Mouse (Mus musculus) cortical plate, adult 2 months (tissue): ENCODE measurements around the gene Spin1. TPM values are rescaled to one million over a fixed set of nuclear protein-coding genes. Genes with fewer than 3 reads are reported as not detected.
"Not testable (repeated sequence)": the region's sequence is repeated elsewhere in the genome, so short reads cannot be mapped to it uniquely, and the experiment has no call there.

Experiments used
- H3K27ac ChIP-seq: fragments of 200-500 bp; 2 replicates; pipeline ENCODE4 v1.5.1; 2012; ENCODE audit warnings: low read length, control low read depth, inconsistent platforms; ENCODE audit not compliant: insufficient read depth
- H3K4me1 ChIP-seq: fragments of 200-500 bp; 2 replicates; pipeline ENCODE4 v1.6.1; 2011; ENCODE audit warnings: low read length; ENCODE audit not compliant: control insufficient read depth, insufficient read depth
- H3K4me3 ChIP-seq: fragments of 200-500 bp; 2 replicates; pipeline ENCODE4 v1.5.1; 2011; ENCODE audit warnings: mild to moderate bottlenecking, low read length, control low read depth; ENCODE audit not compliant: insufficient read depth
- CTCF ChIP-seq: fragments of 200-500 bp; IDR thresholded peaks from 2 replicates; pipeline ENCODE4 v1.5.1; 2011; ENCODE audit warnings: mild to moderate bottlenecking, control low read depth, low read length; ENCODE audit not compliant: insufficient read depth; ENCODE audit errors: extremely low read depth
- POLR2A ChIP-seq: fragments of 200-500 bp; IDR thresholded peaks from 2 replicates; pipeline ENCODE4 v1.6.1; 2011; ENCODE audit warnings: mild to moderate bottlenecking, low read length, control low read depth; ENCODE audit not compliant: insufficient read depth; ENCODE audit errors: extremely low read depth
- polyA plus RNA-seq: library from polyadenylated mRNA; depleted of rRNA; stranded (reverse); fragments of >200 nt; gene quantifications from 2 replicates; pipeline ENCODE4 v1.2.3, GENCODE M21; 2012

Gene Spin1
- polyA plus RNA-seq, 1 experiment, result 89.9 TPM

DNA sequence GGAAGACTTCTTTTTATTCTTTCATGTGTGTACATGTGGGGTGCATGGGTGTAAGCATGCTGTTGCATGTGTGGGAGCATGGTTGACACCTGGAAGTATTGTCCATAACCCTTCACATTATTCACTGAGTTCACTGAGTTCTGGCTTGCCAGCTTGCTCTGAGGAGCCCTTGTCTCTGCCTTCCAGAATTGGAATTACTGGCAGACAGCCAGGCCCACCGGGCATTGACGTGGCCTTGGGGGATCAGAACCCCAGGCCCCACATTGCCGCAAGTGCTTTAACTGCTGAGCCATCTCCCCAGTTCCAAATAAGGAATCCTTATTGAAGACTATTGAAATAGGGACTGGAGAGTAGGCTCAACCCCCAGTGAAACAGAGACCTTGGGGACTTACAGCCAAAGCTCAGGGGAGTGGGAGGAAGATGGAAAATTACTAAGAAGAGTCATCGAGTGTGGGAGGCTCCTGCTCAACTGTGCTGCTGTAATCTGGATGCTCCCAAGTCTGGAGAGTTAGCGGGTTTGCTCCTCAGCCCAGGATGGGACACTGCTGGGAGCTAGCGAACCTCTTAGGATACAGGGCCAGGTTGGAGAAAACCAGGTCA, 26.5 kb upstream of the Spin1 start:
- TF ChIP-seq POLR2A (no peak), CTCF (no peak)
- Histone ChIP-seq H3K4me3 (no peak overlapping the region), H3K27ac (no peak overlapping the region), H3K4me1 (no peaks in the 10 kb centered on the region)

DNA sequence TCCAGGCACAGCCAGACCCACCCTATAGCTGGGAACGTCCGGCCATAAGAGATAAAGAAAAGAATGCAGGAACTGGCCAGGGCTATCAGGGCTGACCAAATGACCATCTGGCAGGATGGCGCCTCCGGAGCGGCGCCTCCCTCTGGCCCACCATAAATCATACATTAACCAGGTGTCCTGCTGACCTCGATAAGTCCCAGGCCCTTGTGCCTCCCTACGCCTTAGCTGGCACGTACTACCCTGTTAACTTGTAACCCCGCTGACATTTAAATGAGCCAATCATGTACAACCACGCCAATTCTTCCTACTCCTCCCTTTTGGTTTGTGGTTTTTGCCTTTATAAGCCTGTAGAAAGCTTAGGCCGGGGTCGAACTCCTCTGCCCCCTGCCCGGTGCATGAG, 24.5 kb upstream of the Spin1 start:
- H3K4me3 ChIP-seq, H3K4me1 ChIP-seq, H3K27ac ChIP-seq: not testable (repeated sequence)

DNA sequence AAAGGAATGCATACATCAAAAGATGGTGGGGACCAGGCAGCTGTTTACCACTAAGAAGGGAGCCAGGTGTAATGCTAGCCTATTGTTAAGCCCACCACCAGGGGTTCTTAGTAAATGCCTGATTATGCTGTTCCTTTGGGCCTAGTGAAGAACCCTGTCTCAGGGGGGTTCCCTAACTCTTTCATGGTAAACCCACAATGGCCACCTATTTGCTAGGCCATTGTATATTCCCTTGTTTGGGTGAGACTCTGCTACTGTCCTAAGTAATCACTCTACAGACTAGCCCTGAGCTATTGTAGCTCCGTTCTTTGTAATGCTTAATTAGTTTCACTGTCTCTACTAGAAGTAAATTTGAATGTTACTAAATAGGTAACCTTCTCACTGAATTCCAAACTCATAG, 22.1 kb upstream of the Spin1 start:
- not testable (repeated sequence) for H3K27ac ChIP-seq, H3K4me1 ChIP-seq, H3K4me3 ChIP-seq

DNA sequence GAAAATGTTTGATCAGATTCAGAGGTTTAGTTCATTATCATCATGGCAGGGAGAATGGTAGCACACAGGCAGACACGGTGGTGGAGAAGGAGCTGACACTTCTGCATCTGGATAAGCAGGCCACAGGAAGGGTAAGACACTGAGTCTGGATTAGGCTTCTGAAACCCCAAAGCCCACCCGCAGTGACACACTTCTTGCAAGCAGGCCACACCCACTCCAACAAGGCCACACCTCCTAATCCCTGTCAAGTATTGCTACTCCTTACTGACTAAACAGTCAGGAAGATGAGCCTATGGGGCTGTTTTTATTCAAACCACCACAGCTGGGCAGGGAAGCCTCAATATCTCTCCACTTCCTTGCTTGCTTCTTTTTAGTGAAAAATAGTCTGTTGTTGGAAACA, 19.9 kb upstream of the Spin1 start:
- TF ChIP-seq CTCF, result no peak
- no peak for TF ChIP-seq POLR2A

GRCm38 (mm10) chr13:51084241-51084640, 16.4 kb upstream of the Spin1 start:
- TF ChIP-seq CTCF (no peak), POLR2A (no peak)
- Histone ChIP-seq H3K4me1 (no peaks in the 10 kb centered on the region), H3K27ac (no peak overlapping the region)

More for the DNA sequence above, 19.9 kb upstream of the Spin1 start:
- Histone ChIP-seq H3K4me3 (no peak overlapping the region), H3K4me1 (no peaks in the 10 kb centered on the region), H3K27ac (no peak overlapping the region)

DNA sequence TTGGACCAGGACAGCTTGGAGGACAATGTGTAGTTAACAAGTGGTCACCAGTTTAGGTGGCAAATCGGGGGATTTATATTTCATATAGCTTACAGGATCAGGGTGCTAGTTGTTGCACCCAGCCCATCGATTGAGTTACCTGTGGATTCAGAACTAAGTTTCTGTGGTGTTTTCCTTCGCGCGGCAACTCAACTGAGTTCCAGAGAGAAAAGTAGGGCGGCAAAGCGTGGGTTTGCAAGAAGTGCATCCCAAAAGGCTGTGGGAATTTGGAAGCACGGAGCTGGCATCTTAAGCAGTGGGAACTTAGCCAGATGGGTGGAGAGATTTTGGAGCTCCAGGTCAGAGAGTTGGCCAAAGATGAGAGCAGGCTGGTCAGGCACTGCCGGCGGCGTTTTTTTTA, 14.7 kb upstream of the Spin1 start:
- H3K4me3 ChIP-seq, result no peak overlapping the region
- no peaks in the 10 kb centered on the region for H3K4me1 ChIP-seq
- no peak overlapping the region for H3K27ac ChIP-seq
- TF ChIP-seq POLR2A (no peak), CTCF (no peak)

More at GRCm38 (mm10) chr13:51084241-51084640, 16.4 kb upstream of the Spin1 start:
- H3K4me3 ChIP-seq, result no peak overlapping the region

DNA sequence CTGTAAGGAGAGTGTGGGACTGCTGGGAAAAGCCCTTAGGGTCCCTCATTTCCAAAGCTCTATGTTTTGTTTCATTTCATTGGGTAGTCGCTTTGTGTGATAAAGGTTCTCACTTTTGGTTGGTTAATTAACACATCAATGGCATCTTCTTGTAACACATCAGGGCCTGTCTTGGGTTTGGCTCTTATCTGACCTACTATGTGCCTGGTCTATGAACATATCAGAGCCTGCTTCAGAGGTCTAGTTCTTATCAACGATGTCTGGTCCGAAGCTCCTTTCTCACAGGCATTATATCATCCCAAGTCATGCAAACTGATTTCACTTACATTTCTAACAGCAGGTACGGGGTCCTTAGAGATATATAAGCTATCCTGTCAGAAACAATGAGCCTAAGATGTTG, 13.4 kb upstream of the Spin1 start:
- Histone ChIP-seq H3K4me3 (no peak overlapping the region), H3K27ac (no peak overlapping the region), H3K4me1 (no peaks in the 10 kb centered on the region)
- no peak for TF ChIP-seq CTCF
- no peak for TF ChIP-seq POLR2A

DNA sequence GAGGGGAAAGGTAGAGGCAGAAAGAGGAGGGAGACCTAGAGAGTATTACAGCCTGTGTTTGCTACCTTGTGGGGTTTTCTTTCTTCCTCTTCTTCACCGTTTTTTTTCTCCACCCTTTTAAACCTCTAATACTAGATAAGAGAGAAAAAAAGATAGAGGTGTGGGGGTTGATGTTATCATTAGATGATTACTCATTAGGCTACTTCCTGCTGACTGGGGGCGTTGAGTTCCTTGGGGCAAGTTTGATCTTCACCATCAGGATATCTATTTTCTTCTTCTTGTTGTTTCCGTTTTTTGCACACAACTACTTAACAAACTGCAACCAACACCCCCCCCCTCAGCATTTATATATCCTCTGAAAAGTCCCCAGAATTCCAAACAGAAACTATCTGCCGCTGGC, 12.5 kb upstream of the Spin1 start:
- TF ChIP-seq CTCF (no peak), POLR2A (no peak)
- Histone ChIP-seq H3K27ac (no peak overlapping the region), H3K4me3 (no peak overlapping the region), H3K4me1 (no peaks in the 10 kb centered on the region)

DNA sequence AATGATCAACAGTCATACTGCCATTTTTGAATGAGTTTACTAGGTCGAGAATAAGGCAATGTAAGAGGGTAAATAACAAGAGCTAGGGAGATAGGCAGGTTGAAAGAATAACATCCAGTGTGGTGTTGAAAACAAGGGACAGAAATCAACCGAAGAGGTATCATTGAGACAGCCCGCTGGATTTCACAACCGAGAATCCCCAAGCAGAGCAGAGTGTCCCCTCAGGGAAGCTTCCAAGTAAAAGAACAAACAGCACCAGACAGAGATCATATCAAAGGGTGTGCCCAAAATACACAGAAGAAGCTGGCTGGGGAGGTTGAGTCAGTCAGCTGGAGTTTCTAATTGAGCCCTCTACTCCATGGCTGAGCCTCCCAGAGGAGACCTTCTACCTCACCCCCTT, 11.6 kb upstream of the Spin1 start:
- no peak for TF ChIP-seq CTCF
- TF ChIP-seq POLR2A, result no peak
- H3K4me1 ChIP-seq, result no peaks in the 10 kb centered on the region
- H3K27ac ChIP-seq, result no peak overlapping the region
- no peak overlapping the region for H3K4me3 ChIP-seq

DNA sequence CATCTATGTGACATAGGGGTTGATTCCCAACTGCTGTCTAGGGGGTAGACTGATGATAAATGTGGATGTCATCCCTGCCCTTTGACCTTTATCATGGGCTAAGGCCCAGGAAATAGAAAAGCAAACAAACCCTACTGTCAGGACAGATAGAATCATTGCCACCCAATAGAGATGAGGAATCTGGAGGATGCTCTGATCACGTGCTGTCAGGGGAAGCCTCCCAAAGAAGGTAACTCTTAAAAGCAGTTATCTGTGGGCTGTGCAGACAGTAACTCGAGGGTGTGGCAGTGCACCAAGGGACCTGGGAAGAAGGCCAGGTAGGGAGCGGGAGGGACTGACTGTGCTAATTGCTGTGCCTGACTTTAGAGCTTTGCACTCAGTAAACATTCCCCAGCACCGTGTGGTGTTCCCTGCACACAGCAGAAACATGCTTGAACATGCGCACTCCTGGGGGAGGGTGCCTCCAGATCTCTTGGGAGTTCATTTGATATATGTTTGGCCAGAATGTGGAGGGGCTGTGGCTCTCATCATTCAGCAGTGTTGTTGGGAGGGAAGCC, 10.5 kb upstream of the Spin1 start:
- Histone ChIP-seq H3K4me1 (no peaks in the 10 kb centered on the region), H3K4me3 (no peak overlapping the region), H3K27ac (no peak overlapping the region)
- TF ChIP-seq CTCF, result no peak
- TF ChIP-seq POLR2A, result no peak

- Histone ChIP-seq H3K27ac (no peak overlapping the region), H3K4me1 (no peaks in the 10 kb centered on the region), H3K4me3 (no peak overlapping the region)
- TF ChIP-seq CTCF (no peak), POLR2A (no peak)
These were observed 7.2 kb upstream of the Spin1 start for GRCm38 (mm10) chr13:51093430-51093829.
